Mouse (Mus musculus) embryonic facial prominence, embryonic 14.5 days (tissue): ENCODE results near the gene Tomt. TPM values are rescaled to one million over a fixed set of nuclear protein-coding genes. Genes with fewer than 3 reads are reported as not detected.
"Not testable (repeated sequence)": the region's sequence is repeated elsewhere in the genome, so short reads cannot be mapped to it uniquely, and the experiment has no call there.

Experiments used
- ATAC-seq: fragments of 200-750 bp; cut with Nextera tagmentation; 2 replicates; pipeline ENCODE4 v1.8.0; 2017; ENCODE audit warnings: low read depth, moderate number of reproducible peaks, moderate TSS enrichment
- DNase-seq: peaks from one replicate; pipeline ENCODE4 v3.0.0-alpha.2; 2015; ENCODE audit warnings: low spot score
- H3K27ac ChIP-seq: fragments of 300-500 bp; sonication (generic); replicated peaks from 2 replicates; pipeline ENCODE4 v1.5.1; 2014; ENCODE audit warnings: low read depth, mild to moderate bottlenecking, low read length, moderate library complexity
- H3K27me3 ChIP-seq: fragments of 300-500 bp; sonication (generic); replicated peaks from 2 replicates; pipeline ENCODE4 v1.6.1; 2014; ENCODE audit warnings: low read length; ENCODE audit not compliant: control insufficient read depth, insufficient read depth
- H3K36me3 ChIP-seq: fragments of 300-500 bp; sonication (generic); 2 replicates; pipeline ENCODE4 v1.6.1; 2014; ENCODE audit warnings: low read length, mixed read lengths; ENCODE audit not compliant: control insufficient read depth, insufficient read depth
- H3K4me1 ChIP-seq: fragments of 300-500 bp; sonication (generic); 2 replicates; pipeline ENCODE4 v1.6.1; 2014; ENCODE audit warnings: antibody characterized with exemption, low read length; ENCODE audit not compliant: control insufficient read depth, insufficient read depth
- H3K4me2 ChIP-seq: fragments of 300-500 bp; sonication (generic); 2 replicates; pipeline ENCODE4 v1.6.1; 2014; ENCODE audit warnings: low read depth, mild to moderate bottlenecking, low read length, moderate library complexity, mixed read lengths
- H3K4me3 ChIP-seq: fragments of 300-500 bp; sonication (generic); 2 replicates; pipeline ENCODE4 v1.5.1; 2014; ENCODE audit warnings: low read depth, mild to moderate bottlenecking, low read length
- H3K9ac ChIP-seq: fragments of 300-500 bp; sonication (generic); 2 replicates; pipeline ENCODE4 v1.6.1; 2014; ENCODE audit warnings: low read depth, mild to moderate bottlenecking, low read length, moderate library complexity, mixed read lengths
- H3K9me3 ChIP-seq: fragments of 300-500 bp; sonication (generic); 2 replicates; pipeline ENCODE4 v1.6.1; 2016; ENCODE audit warnings: low read length; ENCODE audit not compliant: control insufficient read depth
- WGBS: fragments of 180-500 bp; shearing (Covaris S2); extraction: QIAGEN DNeasy Blood & Tissue Kit; methylation state at CpG from one replicate; pipeline ENCODE4 v1.1.7; 2014; 5-methylcytosine and 5-hydroxymethylcytosine counted together
- polyA plus RNA-seq: library from polyadenylated mRNA; unstranded; fragments of >200 nt; fragmentation: Nextera tagmentation; extraction: Ambion mirVana; gene quantifications from 2 replicates; pipeline ENCODE4 v1.2.1, GENCODE M21; 2014

The Tomt gene
- polyA plus RNA-seq, 1 experiment from 2014 or later, result 0.22 TPM

DNA sequence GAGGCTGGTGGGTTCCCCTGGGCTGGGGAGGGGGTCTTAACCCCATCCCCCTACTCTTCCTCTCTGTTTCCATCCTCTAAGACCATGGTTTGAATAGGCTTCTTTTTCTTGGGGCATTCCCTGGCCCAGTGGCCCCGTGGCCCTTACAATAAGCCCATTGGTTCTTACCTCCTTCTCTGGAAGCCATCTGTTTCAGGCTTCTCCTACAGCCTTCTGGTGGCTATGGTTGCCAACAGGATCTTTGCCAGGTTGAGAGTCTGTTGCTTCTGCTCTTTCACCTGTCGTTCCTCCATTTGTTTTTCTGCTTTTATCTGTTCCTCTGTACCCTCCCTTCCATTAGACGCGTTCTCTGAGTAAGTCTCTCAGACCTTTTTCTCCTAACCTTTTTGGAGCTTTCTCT lies 31.4 kb upstream of the Tomt start:
- no peak overlapping the region for H3K4me2 ChIP-seq
- H3K9ac ChIP-seq, result no peak overlapping the region
- no peak overlapping the region for H3K27ac ChIP-seq
- peaks cover 4% of the 10 kb centered on the region; the same call in 1 of the 2 replicates for H3K4me1 ChIP-seq
- ATAC-seq, result no peak
- WGBS, result 89% methylated on average over 4 of the region's 4 CpGs
- H3K4me3 ChIP-seq, result no peak overlapping the region
- no peaks in the 10 kb centered on the region for H3K27me3 ChIP-seq
- 0 out of 2 replicates have a peak, but pooled peaks cover 3% of the 10 kb centered on the region for H3K36me3 ChIP-seq
- no peaks in the 10 kb centered on the region for H3K9me3 ChIP-seq
- no peak for DNase-seq

DNA sequence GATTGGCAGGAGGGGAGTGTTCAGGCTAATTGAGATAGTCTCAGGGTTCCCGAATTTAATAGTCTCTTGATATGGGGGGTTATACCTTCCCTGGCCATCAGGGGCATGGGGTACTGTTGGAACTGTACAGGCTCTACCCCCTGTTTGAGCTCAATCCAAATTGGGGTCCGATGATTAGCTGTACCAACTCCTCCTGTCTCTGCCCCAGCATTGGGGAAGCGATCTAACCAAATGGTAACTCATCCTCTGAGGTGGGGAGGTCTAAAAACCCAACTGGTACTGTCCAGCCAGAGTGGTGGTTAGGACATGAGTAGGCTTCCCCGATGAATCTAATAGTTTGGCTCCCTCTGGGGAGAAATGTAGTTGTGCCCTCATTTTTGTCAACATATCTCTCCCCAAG lies 30.8 kb upstream of the Tomt start:
- Histone ChIP-seq H3K9me3 (no peaks in the 10 kb centered on the region), H3K9ac (no peak overlapping the region), H3K4me1 (peaks cover 4% of the 10 kb centered on the region; the same call in 1 of the 2 replicates), H3K27ac (no peak overlapping the region), H3K4me2 (no peak overlapping the region), H3K27me3 (no peaks in the 10 kb centered on the region), H3K36me3 (0 out of 2 replicates have a peak, but pooled peaks cover 3% of the 10 kb centered on the region), H3K4me3 (no peak overlapping the region)
- ATAC-seq (no peak), DNase-seq (no peak)
- 97% methylated on average over 4 of the region's 4 CpGs for WGBS

- H3K9me3 ChIP-seq, result no peaks in the 10 kb centered on the region
- H3K4me2 ChIP-seq, result no peak overlapping the region
- DNase-seq, result no peak
- peaks cover 4% of the 10 kb centered on the region; the same call in 1 of the 2 replicates for H3K4me1 ChIP-seq
- H3K9ac ChIP-seq, result no peak overlapping the region
- no peak for ATAC-seq
- H3K36me3 ChIP-seq, result 0 out of 2 replicates have a peak, but pooled peaks cover 3% of the 10 kb centered on the region
- no peak overlapping the region for H3K27ac ChIP-seq
- no peaks in the 10 kb centered on the region for H3K27me3 ChIP-seq
- 98% methylated on average over 4 of the region's 4 CpGs for whole genome bisulfite sequencing
- H3K4me3 ChIP-seq, result no peak overlapping the region
Observed at GRCm38 (mm10) chr7:101935957-101936356, 29.8 kb upstream of the Tomt start.

DNA sequence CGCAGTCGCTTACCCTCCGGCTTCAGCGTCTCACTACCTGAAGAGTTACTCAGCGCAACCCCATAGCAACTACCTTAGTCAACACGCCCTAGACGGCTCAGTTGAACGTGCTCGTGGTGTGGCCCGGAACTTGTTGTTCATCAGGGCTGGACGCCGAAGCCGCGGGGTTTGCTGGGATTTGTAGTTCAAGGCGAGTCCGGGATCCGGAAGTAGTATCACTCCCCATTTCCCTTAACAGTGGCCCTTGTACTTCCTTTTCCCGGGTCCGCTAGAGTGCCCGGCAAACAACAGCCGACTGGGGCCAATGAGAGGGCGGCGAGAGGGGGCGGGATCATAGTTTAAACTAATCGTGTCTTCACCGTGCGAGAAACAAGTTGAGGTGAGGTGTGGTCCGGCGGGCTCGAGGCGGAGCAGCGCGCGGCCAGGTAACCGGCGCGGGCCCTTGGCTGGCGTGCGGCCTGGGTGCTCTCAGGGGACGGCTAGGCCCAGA lies 27.6 kb upstream of the Tomt start, which contains the start of the genes Lrrc51 and Numa1:
Gene Lrrc51 (minus strand): TSS at position 145 of the 490 bp plus-strand sequence.
Gene Numa1 (plus strand): TSS at position 361 of the 490 bp plus-strand sequence.
- DNase-seq (peak; percentile 99), ATAC-seq (peak; percentile 99)
- no peaks in the 10 kb centered on the region for H3K9me3 ChIP-seq
- H3K27me3 ChIP-seq, result no peaks in the 10 kb centered on the region
- under 1% methylated on average over 40 of the region's 40 CpGs for WGBS
- H3K4me1 ChIP-seq, result peaks cover 4% of the 10 kb centered on the region; the same call in 1 of the 2 replicates
- no peaks in the 10 kb centered on the region for H3K36me3 ChIP-seq
- H3K27ac ChIP-seq, result peak within 1 kb of the TSS; percentile 80
- H3K4me3 ChIP-seq, result peak within 1 kb of the TSS; percentile 90
- H3K4me2 ChIP-seq, result peak within 1 kb of the TSS; percentile 74
- peak within 1 kb of the TSS; percentile 85 for H3K9ac ChIP-seq

DNA sequence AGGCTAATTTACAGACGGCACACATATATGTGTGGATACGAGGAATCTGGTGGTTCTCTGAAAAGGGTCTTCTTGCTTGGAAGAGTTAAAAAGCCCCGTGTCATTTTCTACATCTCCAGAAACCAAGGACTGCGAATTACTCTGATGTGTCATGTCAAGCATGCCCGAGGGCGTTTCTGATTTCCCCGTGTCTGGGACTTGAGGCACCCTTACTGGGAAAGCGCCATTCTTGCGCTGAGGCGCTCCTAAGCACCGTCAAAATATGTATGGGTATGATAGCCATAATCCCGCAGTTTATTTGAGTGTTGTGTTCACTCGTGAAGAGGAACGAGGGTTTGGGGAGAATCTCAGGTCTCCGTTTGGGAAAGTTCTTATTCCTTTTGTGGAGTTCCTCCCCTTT lies 27.1 kb upstream of the Tomt start:
- 3% methylated on average over 15 of the region's 15 CpGs for WGBS
- ATAC-seq (peak; percentile 42), DNase-seq (peak; percentile 55)
- Histone ChIP-seq H3K9ac (peak overlapping the region; percentile 85), H3K27ac (peak overlapping the region; percentile 79), H3K4me2 (peak overlapping the region; percentile 74), H3K27me3 (no peaks in the 10 kb centered on the region), H3K4me3 (peak overlapping the region; percentile 90), H3K4me1 (peaks cover 4% of the 10 kb centered on the region; the same call in 1 of the 2 replicates), H3K36me3 (no peaks in the 10 kb centered on the region), H3K9me3 (no peaks in the 10 kb centered on the region)

GRCm38 (mm10) chr7:101932551-101932950 lies 26.4 kb upstream of the Tomt start:
- WGBS, result 77% methylated on average over 1 of the region's 1 CpGs
- no peak for DNase-seq
- ATAC-seq, result no peak
- no peak overlapping the region for H3K27ac ChIP-seq
- H3K4me1 ChIP-seq, result peaks cover 4% of the 10 kb centered on the region; the same call in 1 of the 2 replicates
- H3K4me2 ChIP-seq, result peak overlapping the region; percentile 74
- no peak overlapping the region for H3K9ac ChIP-seq
- no peaks in the 10 kb centered on the region for H3K36me3 ChIP-seq
- H3K9me3 ChIP-seq, result no peaks in the 10 kb centered on the region
- H3K27me3 ChIP-seq, result no peaks in the 10 kb centered on the region
- peak overlapping the region; percentile 90 for H3K4me3 ChIP-seq

DNA sequence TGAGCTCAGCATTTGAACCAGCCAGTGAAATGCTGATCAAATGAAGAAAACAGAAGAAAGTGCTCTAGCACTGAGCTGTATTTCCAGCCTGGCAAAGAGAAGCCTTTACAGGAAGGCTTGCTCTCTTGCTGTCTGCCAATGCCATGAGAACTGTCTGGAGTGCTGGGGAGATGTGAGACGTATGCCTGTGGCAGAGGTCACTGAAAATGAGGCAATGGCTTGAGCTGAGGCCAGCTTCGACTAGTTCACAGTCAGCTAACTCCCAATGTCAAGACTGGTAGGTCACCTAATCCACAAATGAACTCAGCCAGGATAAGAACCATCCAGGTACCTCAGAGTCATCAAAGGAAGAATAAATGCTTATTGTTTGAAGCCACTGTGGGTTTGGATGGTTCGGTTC lies 21.9 kb upstream of the Tomt start:
- DNase-seq, result no peak
- no peak overlapping the region for H3K9ac ChIP-seq
- H3K36me3 ChIP-seq, result no peaks in the 10 kb centered on the region
- no peak overlapping the region for H3K4me3 ChIP-seq
- no peak overlapping the region for H3K4me2 ChIP-seq
- H3K9me3 ChIP-seq, result no peaks in the 10 kb centered on the region
- H3K27ac ChIP-seq, result no peak overlapping the region
- ATAC-seq, result no peak
- WGBS, result 73% methylated on average over 3 of the region's 3 CpGs
- H3K27me3 ChIP-seq, result no peaks in the 10 kb centered on the region
- no peaks in the 10 kb centered on the region for H3K4me1 ChIP-seq

DNA sequence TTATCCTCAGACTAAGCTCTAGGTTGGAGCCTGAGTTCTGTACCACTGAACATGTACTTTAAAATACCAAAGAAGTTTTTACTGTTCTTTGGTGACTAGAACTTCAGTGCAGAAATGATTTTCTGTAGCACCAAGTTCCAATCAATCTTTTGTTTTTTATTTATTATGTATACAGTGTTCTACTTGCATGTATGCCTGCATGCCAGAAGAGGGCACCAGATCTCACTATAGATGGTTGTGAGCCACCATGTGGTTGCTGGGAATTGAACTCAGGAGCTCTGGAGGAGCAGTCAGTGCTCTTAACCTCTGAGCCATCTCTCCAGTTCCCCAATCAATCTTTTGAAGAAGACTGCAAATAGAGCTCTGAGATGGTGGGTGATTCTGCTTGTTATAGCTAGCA lies 19.7 kb upstream of the Tomt start:
- not testable (repeated sequence) for H3K4me1 ChIP-seq, H3K4me2 ChIP-seq, ATAC-seq, H3K9ac ChIP-seq, DNase-seq, H3K4me3 ChIP-seq, H3K36me3 ChIP-seq, H3K9me3 ChIP-seq, H3K27me3 ChIP-seq, H3K27ac ChIP-seq

DNA sequence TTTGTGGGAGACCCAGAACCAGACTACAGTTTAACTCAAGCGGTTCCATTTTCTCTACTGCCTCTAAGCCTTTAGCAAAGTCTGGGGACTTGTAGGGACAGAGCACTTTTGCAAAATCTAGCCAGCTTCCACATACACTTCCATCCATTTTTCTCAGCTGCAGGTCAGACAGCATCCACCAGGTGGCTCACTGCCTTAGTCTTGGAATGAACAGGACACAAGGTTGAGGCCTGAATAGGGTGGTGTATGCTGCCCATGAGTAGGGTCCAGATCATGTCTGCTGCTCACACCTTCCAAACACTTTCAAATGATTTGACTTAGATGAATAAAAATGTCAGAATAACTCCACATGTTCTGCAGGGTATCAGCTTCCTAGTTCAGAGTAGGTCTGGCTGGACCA lies 11.9 kb upstream of the Tomt start:
- H3K36me3 ChIP-seq, result peaks cover 18% of the 10 kb centered on the region
- no peak overlapping the region for H3K27ac ChIP-seq
- H3K4me2 ChIP-seq, result no peak overlapping the region
- H3K9me3 ChIP-seq, result no peaks in the 10 kb centered on the region
- H3K27me3 ChIP-seq, result no peaks in the 10 kb centered on the region
- H3K9ac ChIP-seq, result peak overlapping the region; percentile 30; the same call in 1 of the 2 replicates
- no peaks in the 10 kb centered on the region for H3K4me1 ChIP-seq
- DNase-seq, result peak; percentile 69
- 20% methylated on average over 1 of the region's 1 CpGs for WGBS
- peak; percentile 82 for ATAC-seq
- no peak overlapping the region for H3K4me3 ChIP-seq
